Mouse (Mus musculus): ENCODE measurements around the gene Olfr503.
"Not testable (repeated sequence)": the region's sequence is repeated elsewhere in the genome, so short reads cannot be mapped to it uniquely, and the experiment has no call there.

The Olfr503 gene

DNA sequence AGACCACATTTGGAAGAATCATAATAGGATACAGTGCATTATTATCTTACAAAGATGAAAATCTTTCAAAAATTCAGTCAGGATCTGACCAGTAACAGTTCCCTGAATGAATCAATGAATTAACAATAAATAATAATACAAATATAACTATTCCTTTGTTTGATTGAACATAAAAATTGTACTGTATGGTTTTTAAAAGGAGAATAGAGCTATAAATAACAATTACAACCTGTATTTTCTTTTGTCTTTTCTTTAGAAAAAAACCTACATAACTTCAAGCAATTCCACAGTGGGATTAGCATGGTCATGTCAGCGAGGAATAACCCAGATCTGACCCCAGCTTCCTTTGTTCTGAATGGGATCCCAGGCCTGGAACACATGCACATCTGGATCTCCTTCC is at the start of gene Olfr503:
Gene Olfr503, plus strand, starts transcription at position 301 of the 400 bp plus-strand sequence.
- DNase-seq (ENCODE audit: low spot score in 2 of 2): not testable (repeated sequence)

DNA sequence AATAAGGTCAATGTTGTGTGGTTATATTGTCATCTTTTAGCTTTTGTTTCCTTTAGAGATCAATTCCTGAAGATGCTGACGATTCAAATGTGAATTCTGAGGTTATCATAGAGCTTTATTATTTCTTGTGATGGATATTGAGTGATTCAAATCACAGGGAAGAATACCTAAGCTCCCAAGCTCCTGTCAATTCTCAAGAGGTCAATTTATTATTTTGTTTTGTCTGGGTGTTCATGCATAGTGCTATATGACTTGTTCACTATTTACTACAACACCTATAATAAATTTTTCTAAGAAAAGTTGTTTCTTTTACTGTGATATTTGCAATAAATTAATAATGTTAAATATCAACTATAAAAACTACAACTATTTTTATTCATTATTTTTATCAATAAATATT is 19.4 kb upstream of the Olfr503 start, which contains the start of gene Olfr502:
Gene Olfr502, minus strand, starts transcription at position 101 of the 400 bp plus-strand sequence.
- no peak for DNase-seq (ENCODE audit: low spot score in 2 of 2)

DNA sequence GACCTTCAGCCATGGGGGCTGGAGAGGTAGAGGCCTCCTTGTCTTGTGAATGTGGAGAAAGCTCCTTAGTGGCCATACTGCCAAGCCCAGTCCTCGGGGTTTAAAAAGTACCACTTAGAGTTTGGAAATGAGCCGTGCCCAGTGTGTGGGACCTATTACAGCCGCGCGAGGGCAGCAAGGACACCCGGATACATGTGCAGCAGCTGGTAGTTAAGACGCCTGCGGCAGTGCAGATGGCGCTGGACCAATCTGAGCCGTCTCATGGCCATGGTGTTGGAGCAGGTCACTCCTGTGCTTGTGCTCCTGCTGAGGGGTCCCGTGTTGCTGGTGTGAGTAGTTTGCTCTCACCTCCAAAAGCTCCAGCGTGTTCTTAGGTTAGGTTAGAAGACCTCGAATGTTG is 1.9 kb upstream of the Olfr503 start:
- no peak for DNase-seq (ENCODE audit: low spot score in 2 of 2)

- no peak for DNase-seq (ENCODE audit: low spot score in 2 of 2)
Observed at GRCm38 (mm10) chr7:108565693-108566092, 21.4 kb downstream of the Olfr503 start, which contains the start of gene Olfr504. Olfr504 (minus strand) TSS chr7:108565793.

- no peak for DNase-seq (ENCODE audit: low spot score in 2 of 2)
Observed at GRCm38 (mm10) chr7:108589797-108590196, 45.5 kb downstream of the Olfr503 start.
